Mouse (Mus musculus) forebrain, embryonic 10.5 days (tissue): ENCODE results near the gene Melk. TPM values are rescaled to one million over a fixed set of nuclear protein-coding genes. Genes with fewer than 3 reads are reported as not detected.

ENCODE experiments used
- DNase-seq: peaks from one replicate; pipeline ENCODE4 v3.0.0-alpha.2; 2017; ENCODE audit warnings: low spot score; ENCODE audit errors: extremely low spot score
- H3K27ac ChIP-seq: fragments of 300-500 bp; sonication (generic); 2 replicates; pipeline ENCODE4 v1.5.1; 2016; ENCODE audit warnings: mild to moderate bottlenecking
- H3K27me3 ChIP-seq: fragments of 300-500 bp; sonication (generic); 2 replicates; pipeline ENCODE4 v1.6.1; 2016; ENCODE audit warnings: mild to moderate bottlenecking; ENCODE audit not compliant: poor library complexity, severe bottlenecking
- H3K36me3 ChIP-seq: fragments of 300-500 bp; sonication (generic); replicated peaks from 2 replicates; pipeline ENCODE4 v1.6.1; 2016; ENCODE audit warnings: mild to moderate bottlenecking, moderate library complexity
- H3K4me1 ChIP-seq: fragments of 300-500 bp; sonication (generic); 2 replicates; pipeline ENCODE4 v1.6.1; 2016
- H3K4me3 ChIP-seq: fragments of 300-500 bp; sonication (generic); 2 replicates; pipeline ENCODE4 v1.5.1; 2016; ENCODE audit warnings: mild to moderate bottlenecking, moderate library complexity
- H3K9me3 ChIP-seq: fragments of 300-500 bp; sonication (generic); 2 replicates; pipeline ENCODE4 v1.6.1; 2016; ENCODE audit warnings: mild to moderate bottlenecking, moderate library complexity
- WGBS: fragments of 180-500 bp; shearing (Covaris S2); methylation state at CpG from one replicate; pipeline ENCODE4 v1.1.7; 2016; 5-methylcytosine and 5-hydroxymethylcytosine counted together
- polyA plus RNA-seq: library from polyadenylated mRNA; unstranded; fragments of >200 nt; fragmentation: Nextera tagmentation; extraction: Ambion mirVana; gene quantifications from 2 replicates; pipeline ENCODE4 v1.2.1, GENCODE M21; 2016

The Melk gene
- polyA plus RNA-seq, 1 experiment from 2014 or later: 82.4 TPM

DNA sequence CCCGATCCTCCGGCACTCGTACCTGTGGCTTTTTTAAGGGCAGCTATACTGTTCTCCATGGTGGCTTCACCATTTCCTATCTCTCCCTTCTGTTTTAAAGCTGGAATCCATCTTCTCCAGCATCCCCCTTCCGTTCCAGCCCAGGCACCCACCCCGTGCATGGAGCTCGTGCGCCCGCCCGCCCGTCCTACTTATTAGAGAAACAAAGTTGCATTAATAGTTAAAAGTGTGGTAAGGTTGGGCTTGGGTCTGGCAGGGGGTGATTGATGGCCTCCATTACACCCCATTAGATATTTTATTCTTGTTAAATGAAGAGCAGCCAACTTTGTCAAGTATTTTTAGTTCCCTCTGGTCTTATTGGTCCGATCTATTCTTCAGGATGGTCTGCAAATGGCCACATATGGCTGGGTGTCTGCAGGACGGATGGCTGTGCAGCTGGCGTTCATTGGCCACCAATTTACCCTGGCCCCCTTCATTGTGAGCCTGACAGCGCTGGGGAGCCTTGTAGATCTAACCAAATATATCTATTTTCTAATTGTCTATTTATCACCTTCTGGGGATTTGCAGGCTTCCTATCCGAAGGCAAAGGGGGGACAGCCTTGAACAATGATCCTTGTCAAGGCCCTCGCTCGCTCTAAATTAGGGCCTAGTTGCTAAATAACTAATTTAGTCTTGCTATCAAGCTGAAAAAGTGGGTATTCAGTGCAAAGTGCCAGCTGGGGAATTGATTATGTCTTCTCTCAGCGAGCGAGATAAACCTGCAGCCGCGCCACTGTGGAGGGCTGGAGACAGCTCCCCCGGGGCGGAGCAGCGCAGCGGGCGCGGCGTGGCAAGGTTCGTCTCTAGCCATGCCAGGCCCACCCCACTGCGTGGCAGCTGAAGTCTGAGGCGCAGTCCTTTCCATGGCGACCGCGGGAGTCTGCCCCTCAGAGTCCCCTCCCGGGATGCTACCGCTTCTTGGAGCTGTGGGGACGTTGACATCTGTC, 91.8 kb downstream of the Melk start:
- no peak overlapping the region for H3K4me3 ChIP-seq
- DNase-seq: no peak
- no peaks in the 10 kb centered on the region; the same call in 1 of the 2 replicates for H3K9me3 ChIP-seq
- no peaks in the 10 kb centered on the region for H3K27me3 ChIP-seq
- H3K4me1 ChIP-seq: no peaks in the 10 kb centered on the region
- no peaks in the 10 kb centered on the region for H3K36me3 ChIP-seq
- 91% methylated on average over 36 of the region's 37 CpGs for WGBS
- H3K27ac ChIP-seq: no peak overlapping the region

- WGBS: 5% methylated on average over 5 of the region's 5 CpGs
- no peaks in the 10 kb centered on the region for H3K36me3 ChIP-seq
These were observed 101.9 kb downstream of the Melk start for GRCm38 (mm10) chr4:44402607-44403006.

DNA sequence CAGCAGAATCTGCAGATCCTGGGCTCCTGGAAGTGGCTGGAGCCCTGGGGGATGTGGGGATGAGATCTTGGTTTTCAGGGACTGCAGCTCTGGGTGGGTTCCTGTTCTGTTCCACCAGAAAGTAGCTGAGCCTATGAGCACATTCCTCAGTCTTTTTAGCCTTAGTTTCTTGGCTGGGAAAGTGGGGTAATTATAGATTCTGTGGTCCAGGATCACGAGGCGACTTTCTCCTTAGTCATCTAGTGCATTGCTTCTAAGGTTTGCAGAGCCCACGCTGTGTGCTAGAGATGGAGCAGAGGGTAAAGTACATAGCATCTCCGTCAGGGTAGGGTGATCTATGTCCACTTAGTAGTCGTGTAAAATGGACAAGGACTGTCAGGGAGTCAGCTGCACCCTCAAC, 103.8 kb downstream of the Melk start:
- H3K9me3 ChIP-seq: no peaks in the 10 kb centered on the region
- no peak overlapping the region for H3K27ac ChIP-seq
- DNase-seq: no peak
- H3K4me3 ChIP-seq: no peak overlapping the region
- peaks cover 3% of the 10 kb centered on the region; the same call in 1 of the 2 replicates for H3K4me1 ChIP-seq
- 85% methylated on average over 5 of the region's 5 CpGs for WGBS
- H3K36me3 ChIP-seq: no peaks in the 10 kb centered on the region
- H3K27me3 ChIP-seq: no peaks in the 10 kb centered on the region

More at GRCm38 (mm10) chr4:44402607-44403006, 101.9 kb downstream of the Melk start:
- H3K4me1 ChIP-seq: peaks cover 3% of the 10 kb centered on the region; the same call in 1 of the 2 replicates
- H3K27ac ChIP-seq: no peak overlapping the region
- H3K4me3 ChIP-seq: no peak overlapping the region
- peak; percentile 57 for DNase-seq
- no peaks in the 10 kb centered on the region for H3K27me3 ChIP-seq
- H3K9me3 ChIP-seq: no peaks in the 10 kb centered on the region

Other genes with a start within 250 kb of the Melk start
- gene Gne, start 216.7 kb upstream of the Melk start, polyA plus RNA-seq: 18.0 and 19.2 TPM in 2 replicates
- gene Rnf38, start 67.1 kb upstream of the Melk start, polyA plus RNA-seq: 34.2 TPM in 2 replicates